Mouse (Mus musculus): Measurements from ENCODE around the gene Zbed5. TPM values are rescaled to one million over a fixed set of nuclear protein-coding genes. Genes with fewer than 3 reads are reported as not detected.
A peak's percentile ranks its signal among the peaks of the same experiment; 100 is the strongest.
"Not testable (repeated sequence)": the region's sequence is repeated elsewhere in the genome, so short reads cannot be mapped to it uniquely, and the experiment has no call there.

Gene Zbed5
- total RNA-seq, 2 experiments from 2014 or later, result 4.0 to 4.4 TPM

DNA sequence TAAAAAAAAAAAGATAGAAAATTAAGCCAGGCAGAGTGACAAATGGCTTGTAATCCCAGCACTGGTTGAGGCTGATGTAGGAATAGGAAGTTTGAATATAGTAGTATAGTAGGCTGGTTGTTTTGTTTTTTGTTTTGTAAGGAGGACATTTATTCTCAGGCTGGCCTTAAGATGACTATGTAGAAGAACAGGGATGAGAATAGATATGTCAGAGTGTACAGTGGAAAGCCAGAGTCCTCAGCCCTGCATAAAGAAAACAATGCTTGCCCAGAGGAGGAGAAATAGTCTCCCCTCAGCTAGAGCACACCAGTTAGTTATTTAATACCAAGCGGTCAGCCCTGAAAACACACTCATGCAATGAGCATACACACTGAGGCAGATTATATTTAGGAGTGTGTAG, 2.9 kb downstream of the Zbed5 start, which contains the start of gene Phkg1:
Gene Phkg1, minus strand, starts transcription at position 101 of the 400 bp plus-strand sequence.
- DNase-seq (ENCODE audit: low spot score in 2 of 2), result no peak
- intact Hi-C loops (cut with DNase I), result no loop called here

DNA sequence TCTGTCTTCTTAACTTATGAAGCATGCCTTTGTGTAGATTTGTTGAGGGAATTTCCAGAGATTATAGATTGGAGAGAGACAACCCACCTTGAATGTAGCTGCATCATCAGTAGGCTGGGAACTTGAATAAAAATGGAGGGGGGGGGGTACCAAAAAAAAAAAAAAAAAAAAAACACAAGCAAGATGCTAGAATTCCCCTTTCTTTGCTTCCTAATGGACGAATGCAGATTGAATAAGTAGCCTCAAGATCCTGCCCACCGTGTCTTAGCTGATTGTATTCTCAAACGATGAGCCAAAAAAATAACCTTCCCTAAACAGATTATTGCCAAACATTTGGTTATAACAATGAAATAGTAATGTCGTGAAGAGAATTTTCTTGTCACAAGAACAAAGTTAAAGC, 12.3 kb downstream of the Zbed5 start:
- intact Hi-C loops (cut with DNase I), result no loop called here
- no peak for DNase-seq (ENCODE audit: low spot score in 2 of 2)

DNA sequence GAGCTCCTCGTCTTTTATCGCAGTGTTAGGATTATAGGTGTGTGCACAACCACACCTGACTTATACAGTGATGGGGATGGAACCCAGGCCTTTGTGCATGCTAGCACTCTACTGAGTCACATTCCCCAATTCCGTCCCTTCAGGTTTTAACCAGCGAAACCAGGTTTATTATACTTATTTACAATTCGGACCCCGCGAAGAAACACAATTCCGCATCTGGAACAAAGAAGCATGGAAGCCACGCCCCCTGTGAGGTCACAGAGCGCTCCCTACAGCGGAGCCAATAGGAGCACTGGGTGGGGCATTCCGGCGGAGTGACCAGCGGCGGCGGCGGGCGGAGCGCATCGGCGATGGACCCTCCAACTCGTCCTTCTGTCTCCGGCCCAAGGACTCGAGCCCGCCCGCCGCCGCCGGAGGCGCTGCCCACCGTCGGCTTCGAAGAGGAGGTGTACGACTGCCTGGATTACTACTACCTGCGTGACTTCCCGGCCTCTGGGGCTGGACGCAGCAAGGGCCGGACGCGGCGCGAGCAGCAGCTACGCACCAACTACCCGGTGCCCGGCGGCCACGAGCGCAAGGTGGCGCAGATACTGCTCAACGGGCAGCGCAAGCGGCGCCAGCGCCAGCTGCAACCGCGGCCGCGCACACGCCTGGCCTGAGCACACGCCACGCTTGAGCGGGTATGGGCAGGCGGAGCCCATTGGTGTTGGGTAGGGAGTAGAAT, 12.9 kb downstream of the Zbed5 start, which contains the start of gene Nupr1l:
Gene Nupr1l, plus strand, starts transcription at position 299 of the 724 bp plus-strand sequence.
- intact Hi-C loops (cut with DNase I), result no loop called here
- peak; percentile 77 to 90 for DNase-seq (ENCODE audit: low spot score in 2 of 2)

DNA sequence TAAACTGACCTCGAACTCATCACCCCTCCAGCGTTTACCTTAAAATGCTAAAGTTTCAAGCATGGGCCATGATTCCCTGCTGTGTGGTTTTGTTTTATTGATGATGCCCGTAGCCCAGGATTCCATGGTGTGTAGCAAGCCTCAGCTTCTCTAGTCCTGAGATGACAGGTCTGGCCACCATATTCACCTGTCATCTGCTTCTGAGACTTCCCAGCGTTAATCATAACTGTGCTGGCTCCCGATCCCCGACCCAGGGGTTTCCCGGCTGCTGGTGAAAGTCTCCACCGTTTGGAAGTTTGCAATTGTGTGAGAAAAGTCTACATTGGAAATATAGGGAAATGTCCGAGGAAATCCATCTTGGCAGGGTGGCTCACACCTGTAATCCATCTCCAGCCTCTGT, 13.6 kb downstream of the Zbed5 start:
- DNase-seq (ENCODE audit: low spot score in 2 of 2), result no peak
- intact Hi-C loops (cut with DNase I), result no loop called here

GRCm38 (mm10) chr5:129909591-129909990, 14.1 kb downstream of the Zbed5 start:
- DNase-seq (ENCODE audit: low spot score in 2 of 2), result no peak
- intact Hi-C loops (cut with DNase I), result no loop called here

DNA sequence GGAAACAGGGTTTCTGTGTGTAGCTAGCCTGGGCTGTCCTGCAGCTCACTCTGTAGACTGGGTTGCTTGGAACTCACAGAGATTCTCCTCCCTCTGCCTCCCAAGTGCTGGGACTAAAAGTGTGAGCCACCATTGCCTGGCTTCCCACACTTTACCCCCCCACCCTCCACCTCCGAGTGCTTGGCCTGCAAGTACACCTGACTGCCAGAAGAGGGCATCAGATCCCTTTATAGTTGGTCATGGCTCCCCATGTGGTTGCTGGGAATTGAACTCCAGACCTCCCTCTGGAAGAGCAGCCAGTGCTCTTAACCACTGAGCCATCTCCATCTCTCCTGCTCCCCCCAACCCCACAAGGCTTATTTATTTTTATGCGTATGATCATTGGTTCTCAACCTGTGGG, 18.5 kb downstream of the Zbed5 start:
- no peak for DNase-seq (ENCODE audit: low spot score in 2 of 2)
- intact Hi-C loops (cut with DNase I), result no loop called here

- intact Hi-C loops (cut with DNase I); DNase-seq (ENCODE audit: low spot score in 2 of 2): not testable (repeated sequence)
Measured at GRCm38 (mm10) chr5:129915491-129915890, 20.0 kb downstream of the Zbed5 start.

- intact Hi-C loops (cut with DNase I), result no loop called here
- no peak for DNase-seq (ENCODE audit: low spot score in 2 of 2)
Measured at GRCm38 (mm10) chr5:129918065-129918651, 22.6 kb downstream of the Zbed5 start.

DNA sequence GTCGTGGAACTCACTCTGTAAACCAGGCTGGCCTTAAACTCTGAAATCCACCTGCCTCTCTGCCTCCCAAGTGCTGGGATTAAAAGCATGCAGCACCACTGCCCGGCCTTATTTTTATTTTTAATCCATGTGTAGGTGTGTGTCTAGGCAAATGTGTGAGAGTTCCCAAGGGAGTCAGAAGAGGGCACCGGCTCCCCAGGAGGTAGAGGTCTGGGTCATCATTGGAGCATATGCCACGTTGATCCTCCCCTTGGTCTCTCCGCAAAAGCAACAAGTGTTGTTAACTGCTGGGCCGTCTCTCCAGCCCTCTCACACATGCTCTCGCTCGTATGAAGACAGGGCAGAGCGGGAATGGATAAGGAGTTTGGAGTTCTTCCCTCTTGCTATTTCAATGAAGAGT, 23.2 kb downstream of the Zbed5 start:
- no peak for DNase-seq (ENCODE audit: low spot score in 2 of 2)
- intact Hi-C loops (cut with DNase I), result no loop called here

GRCm38 (mm10) chr5:129919320-129919719, 23.8 kb downstream of the Zbed5 start:
- intact Hi-C loops (cut with DNase I), result no loop called here
- DNase-seq (ENCODE audit: low spot score in 2 of 2), result no peak

GRCm38 (mm10) chr5:129921972-129922371, 26.4 kb downstream of the Zbed5 start:
- intact Hi-C loops (cut with DNase I), result no loop called here
- no peak for DNase-seq (ENCODE audit: low spot score in 2 of 2)

- intact Hi-C loops (cut with DNase I), result no loop called here
- no peak for DNase-seq (ENCODE audit: low spot score in 2 of 2)
Measured at GRCm38 (mm10) chr5:129924820-129925452, 29.4 kb downstream of the Zbed5 start.

- intact Hi-C loops (cut with DNase I), result no loop called here
- no peak for DNase-seq (ENCODE audit: low spot score in 2 of 2)
Measured at GRCm38 (mm10) chr5:129925933-129926332, 30.4 kb downstream of the Zbed5 start.

DNA sequence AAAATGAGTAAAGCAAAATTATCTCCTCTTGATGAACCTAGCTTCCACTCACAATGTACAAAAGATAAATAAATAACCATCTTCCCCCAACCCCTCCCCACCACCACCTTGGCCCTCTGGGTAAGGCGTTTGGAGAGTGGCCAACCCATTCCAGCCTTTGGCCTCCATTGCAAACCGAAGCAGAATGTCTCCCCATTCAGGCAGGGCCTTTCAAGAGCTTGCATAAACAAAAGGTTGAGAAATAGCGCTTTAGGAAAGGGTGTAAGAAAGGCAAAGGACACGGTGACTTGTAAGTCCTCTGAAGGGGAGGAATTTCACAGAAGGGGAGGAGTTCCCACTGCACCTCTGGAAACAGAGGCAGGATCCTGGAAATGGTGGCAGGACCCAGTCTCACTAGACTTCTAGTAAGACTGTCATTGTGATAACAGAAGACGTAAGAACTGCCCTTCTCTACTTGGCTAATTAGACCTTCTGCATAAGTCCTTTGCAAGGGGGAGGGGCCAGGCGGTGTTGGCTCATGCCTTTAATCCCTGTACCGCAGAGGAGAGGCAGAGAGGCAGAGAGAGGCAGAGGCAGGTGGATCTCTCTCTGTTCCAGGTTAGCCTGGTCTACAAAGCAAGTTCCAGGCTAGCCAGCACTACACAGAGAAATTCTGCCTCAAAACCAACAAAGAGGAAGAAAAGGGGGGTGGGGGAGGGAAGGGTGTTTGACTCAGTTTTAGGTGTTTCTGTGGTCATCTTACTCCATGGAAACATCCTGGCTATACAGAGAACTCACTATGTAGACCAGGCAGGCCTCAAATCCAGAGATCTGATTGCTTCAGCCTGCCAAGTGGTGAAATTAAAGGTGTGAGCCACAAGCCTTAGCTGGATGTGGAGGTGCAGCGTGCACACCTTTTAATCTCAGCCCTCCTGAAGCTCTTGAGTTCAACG, 34.7 kb downstream of the Zbed5 start:
- no peak for DNase-seq (ENCODE audit: low spot score in 2 of 2)
- intact Hi-C loops (cut with DNase I), result no loop called here

DNA sequence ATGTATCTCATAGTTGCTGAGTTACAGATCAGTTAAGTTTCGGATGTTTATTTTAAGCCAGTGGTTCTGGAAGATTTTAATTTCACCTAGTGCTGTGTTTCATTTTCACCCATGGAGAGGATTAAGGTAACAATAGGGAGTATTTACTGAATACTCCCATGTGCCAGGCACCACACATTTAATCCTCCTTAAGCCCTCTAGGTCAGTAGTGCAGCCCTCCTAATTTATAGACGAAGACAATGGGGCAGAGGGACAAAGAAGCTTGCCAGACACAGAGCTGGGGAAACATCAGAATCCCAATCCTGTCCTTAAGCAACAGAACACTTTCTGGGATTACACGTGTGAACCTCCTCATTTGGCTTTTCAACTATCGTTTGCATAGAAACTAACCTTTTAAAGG, 41.4 kb downstream of the Zbed5 start:
- intact Hi-C loops (cut with DNase I), result no loop called here

DNA sequence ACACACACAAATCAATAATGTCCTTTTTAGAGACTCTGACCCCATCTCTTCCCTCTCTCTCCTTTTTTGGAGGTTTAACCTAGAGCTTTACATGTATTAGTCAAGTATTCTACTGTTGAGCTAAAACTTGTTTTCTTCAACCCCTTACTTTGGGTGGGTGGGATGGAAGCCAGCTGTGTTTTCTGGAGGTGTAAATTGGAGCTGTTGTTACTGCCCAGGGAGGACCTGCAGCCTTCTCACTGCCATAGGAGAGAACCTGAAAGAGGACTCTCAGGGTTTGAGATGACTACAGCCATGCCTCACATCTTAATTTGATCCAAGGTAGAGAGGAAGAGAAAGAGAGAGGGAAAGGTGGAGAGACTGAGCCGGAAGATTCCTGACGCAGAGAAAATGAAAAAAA, 44.8 kb downstream of the Zbed5 start:
- intact Hi-C loops (cut with DNase I), result no loop called here
- no peak for DNase-seq (ENCODE audit: low spot score in 2 of 2)

More for the DNA sequence above, 41.4 kb downstream of the Zbed5 start:
- no peak for DNase-seq (ENCODE audit: low spot score in 2 of 2)

DNA sequence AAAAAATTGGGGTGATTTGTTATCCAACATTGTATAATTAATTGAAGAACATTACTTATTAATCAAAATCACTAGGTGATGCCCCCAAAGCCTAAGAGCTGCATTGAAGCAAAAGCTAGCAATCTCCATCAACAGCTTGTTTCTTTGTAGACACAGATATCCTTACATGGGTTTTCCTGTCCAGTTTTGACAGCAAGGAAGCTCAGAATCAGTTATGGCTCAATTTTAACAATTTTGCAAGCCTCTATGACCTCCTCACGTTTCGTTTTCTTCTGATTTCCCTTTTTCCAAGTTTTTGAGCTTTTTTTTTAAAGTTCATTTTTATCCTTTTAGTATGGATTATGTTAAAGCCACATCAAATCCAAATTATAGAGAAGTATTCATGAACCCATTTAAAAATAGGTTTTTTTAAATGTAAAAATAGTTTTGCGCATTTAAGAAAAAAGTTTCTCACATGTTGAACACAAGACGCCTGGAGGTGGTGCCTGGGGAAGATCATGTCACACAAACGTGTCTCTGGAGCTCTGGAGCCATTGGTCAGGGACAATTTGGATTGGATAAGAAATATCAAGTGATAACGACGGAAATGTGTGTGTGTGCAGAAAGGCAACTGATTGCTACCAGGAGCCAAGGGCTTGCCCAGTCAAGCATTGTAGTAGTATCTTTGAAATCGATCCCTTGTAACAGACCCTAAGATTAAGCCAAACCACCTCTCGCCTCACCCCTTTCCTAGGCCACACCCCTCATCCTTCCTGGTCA, 45.4 kb downstream of the Zbed5 start:
- intact Hi-C loops (cut with DNase I), result no loop called here
- peak in 1 of 2 experiments; percentile 87 for DNase-seq (ENCODE audit: low spot score in 2 of 2)

DNA sequence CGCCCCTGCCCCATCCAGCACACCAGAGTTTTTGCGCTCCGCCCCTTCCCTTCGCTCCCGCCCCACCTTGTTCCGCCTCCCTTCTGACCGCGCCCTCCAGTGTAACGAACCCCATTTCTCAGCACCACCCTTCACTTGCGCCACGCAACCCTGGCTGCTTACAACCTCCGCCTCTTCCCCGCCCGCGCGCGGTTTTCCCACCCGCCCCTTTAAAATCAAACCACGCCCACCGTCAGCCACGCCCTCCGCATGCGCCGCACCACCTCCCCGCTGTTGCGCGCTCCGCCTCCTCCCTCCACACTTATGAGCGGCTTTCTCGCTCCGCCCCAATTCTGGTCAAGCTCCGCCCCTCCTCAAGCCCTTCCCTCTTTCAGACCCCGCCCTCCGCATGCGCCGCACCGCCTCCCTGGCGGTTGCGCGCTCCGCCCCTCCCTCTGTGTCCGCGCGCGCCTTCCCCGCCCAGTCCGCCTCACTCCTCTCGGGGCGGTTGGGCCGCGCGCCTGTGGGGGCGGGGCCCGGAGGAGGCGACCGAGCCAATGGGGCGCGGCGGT, 46.0 kb downstream of the Zbed5 start, which contains the start of gene Vkorc1l1:
Gene Vkorc1l1, plus strand, starts transcription at position 476 of the 551 bp plus-strand sequence.
- intact Hi-C loops (cut with DNase I), result no loop called here
- peak; percentile 98 for DNase-seq (ENCODE audit: low spot score in 2 of 2)

All from left cerebral cortex, postnatal 14 days (tissue).